Mouse (Mus musculus): ENCODE data around the gene Prpsap1. TPM values are rescaled to one million over a fixed set of nuclear protein-coding genes. Genes with fewer than 3 reads are reported as not detected.

Gene Prpsap1
- total RNA-seq, 2 experiments from 2014 or later = 14.2 to 15.1 TPM

DNA sequence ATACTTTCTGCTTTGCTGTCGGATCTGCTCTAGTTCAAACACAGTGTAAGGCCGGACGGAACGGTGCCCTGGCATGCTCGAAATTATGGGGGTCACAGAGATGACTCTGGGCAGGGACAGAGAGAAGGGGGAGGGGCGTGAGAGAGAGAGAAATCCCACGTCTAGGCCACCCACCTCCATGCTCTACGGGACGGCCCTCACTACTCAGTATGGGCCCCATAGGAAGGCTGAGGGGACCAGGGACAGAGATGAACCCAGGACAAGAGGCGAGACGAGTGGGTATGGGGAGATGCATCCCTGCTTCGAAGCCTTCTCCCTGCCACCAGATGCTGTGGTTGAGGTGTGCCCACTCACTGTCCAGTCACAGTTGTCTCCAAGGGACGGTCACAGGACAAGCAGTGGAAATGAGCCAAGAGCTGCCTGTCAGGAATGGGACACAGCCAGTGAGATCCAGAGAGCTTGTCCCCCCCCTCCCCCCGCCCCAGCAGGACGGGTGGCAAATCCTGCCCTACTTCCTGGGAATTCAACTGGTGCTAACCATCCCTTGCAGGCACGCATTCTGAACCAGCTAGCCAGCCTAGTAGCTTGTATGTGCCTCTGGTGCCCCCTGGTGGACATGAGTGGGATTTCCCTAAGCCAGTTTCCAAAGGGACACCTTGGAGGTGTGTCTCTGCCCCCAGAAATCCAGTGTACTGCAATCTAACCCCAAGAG is 48.2 kb downstream of the Prpsap1 start:
- intact Hi-C loops (cut with DNase I) = loop anchor here (1.0 to 5.0 kb wide), 2 partner anchors 126 to 218 kb away; no protein-coding TSS in a partner anchor
- peak; percentile 94 for TF ChIP-seq CTCF (IDR thresholded peaks at IDR 0.05)

DNA sequence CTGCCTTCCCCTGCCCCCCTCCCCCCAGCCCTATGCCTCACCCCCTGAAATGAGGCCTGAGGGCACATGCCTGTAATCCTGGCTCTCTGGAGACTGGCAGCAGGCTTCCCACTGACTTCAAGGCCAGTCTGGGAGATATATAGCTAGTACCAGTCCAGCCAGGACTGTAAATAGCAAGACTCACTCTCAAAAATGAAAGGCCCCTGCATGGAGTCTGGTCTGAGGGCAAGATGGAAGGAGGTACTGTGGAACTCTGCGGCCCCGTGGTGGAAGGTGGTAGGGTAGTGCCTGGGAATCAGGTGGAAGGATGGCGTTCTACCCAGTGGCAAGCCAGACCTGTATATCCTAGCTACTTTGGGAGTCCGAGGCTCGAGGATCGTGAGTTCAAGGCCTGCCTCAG is 50.1 kb downstream of the Prpsap1 start:
- no peak for DNase-seq
- Histone ChIP-seq H3K27ac (no peak overlapping the region), H3K4me3 (no peak overlapping the region)
- no peak for TF ChIP-seq CTCF (IDR thresholded peaks at IDR 0.05)
- intact Hi-C loops (cut with DNase I) = no loop called here

More for the DNA sequence above, 48.2 kb downstream of the Prpsap1 start:
- Histone ChIP-seq H3K27ac (no peak overlapping the region), H3K4me3 (no peak overlapping the region)
- DNase-seq = peak; percentile 94

DNA sequence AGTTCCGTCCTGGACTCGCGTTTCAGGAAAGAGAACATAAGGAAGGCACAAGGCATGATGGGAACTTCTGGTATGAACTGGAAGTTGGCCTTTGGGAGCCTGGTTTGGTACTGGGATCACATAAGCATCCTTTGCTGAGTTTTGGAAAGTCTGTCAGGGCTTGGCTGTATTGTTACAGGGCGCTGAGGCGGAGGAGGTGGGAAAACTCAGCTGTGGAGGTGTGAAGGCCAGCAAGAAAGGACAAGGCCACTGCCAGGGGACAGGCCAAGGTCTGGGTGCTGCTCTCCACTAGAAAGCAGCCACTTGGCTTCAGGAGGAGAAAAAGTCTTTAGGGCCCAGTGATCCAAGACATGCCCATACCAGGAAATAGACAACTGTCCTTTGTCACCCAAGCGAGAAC is 50.7 kb downstream of the Prpsap1 start:
- intact Hi-C loops (cut with DNase I) = no loop called here

DNA sequence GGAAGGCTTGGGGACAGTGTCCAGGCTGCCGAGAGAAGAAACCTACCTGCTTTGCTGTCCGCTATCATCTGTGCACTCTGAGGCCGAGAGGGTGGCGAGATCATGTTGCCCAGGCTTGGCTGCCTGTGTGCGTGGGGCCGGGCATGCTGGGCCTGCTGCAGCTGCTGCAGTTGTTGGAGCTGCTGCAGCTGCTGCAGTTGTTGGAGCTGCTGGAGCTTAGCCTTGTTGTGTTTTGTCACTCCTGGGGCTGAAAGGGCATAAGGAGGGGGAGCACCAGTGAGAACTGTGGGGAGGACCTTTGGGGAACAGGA is 51.2 kb downstream of the Prpsap1 start:
- intact Hi-C loops (cut with DNase I) = no loop called here
- peak; percentile 57 for DNase-seq
- TF ChIP-seq CTCF (IDR thresholded peaks at IDR 0.05) = no peak
- peak overlapping the region; percentile 57 for H3K27ac ChIP-seq
- H3K4me3 ChIP-seq = no peak overlapping the region

More for the DNA sequence above, 50.7 kb downstream of the Prpsap1 start:
- no peak overlapping the region for H3K4me3 ChIP-seq
- TF ChIP-seq CTCF (IDR thresholded peaks at IDR 0.05) = no peak
- peak overlapping the region; percentile 57; the same call in 1 of the 2 replicates for H3K27ac ChIP-seq
- DNase-seq = peak; percentile 17

DNA sequence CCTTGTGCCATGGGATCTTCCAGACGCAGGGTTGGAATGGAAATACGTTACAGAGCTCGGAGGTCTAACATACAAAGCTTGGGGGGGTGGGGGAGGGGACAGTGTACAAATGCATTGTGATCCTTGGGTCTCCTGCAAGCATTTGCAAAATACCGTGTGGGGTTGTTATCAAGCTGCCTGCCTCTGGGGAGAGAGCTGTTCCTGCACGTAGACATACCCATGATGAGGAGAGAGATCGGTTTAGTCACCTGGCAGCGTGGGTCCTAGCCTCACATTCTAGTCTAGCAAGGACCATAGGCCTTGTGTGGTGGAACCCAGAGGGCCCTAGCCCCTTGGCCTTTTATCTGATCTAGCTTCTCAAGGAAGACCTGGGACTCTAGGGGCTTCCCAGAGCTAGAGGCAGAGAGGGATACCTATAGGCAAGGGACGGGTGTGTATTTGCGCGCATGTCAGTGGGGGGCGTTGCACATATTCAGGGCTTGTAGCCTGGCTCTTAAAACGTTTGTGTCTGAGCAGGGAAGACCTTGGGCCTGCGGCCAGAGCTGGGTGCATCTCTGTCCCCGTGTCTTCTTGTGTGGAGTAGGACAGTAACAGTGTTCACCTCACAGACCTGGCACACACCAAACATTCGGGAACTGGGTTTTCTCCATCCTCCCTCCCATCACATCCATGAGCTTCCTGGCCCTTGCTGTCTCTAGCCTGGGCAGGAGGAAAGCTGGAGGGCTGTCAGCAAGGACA is 51.7 kb downstream of the Prpsap1 start:
- DNase-seq = no peak
- intact Hi-C loops (cut with DNase I) = no loop called here
- peak overlapping the region; percentile 57 for H3K27ac ChIP-seq
- H3K4me3 ChIP-seq = no peak overlapping the region
- TF ChIP-seq CTCF (IDR thresholded peaks at IDR 0.05) = no peak

DNA sequence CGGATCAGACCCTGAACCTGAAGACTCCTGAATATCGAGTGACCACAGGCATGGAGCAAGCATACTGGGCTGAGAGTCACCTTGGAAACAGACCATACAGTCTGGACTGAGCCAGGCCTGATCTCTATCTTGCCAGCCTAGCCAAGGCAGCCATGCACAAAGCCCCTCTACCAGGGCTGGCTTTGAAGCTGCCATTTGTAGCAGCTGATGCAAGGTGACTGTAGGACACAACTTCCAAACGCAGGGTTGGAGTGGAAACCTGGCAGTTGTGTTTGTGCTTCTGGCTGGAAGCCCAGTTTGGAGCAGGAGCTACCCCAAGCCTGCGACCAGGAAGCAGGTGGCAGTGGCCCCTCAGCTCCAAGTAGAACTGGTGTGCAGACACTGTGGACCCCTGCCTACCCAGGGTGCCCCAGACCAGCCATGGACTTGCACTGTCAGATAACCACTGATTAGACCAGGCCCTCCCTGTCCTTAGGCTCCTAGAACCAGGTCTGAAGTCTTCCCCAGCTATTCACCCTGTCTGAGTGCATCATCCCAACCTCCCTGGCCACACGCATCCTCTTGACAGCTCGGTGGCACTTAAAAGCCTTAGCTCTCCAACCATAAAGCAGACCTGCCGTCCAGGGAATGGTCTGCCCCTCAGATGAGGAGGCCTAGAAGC is 53.5 kb downstream of the Prpsap1 start:
- Histone ChIP-seq H3K27ac (peak overlapping the region; percentile 65), H3K4me3 (no peak overlapping the region)
- TF ChIP-seq CTCF (IDR thresholded peaks at IDR 0.05) = no peak
- intact Hi-C loops (cut with DNase I) = no loop called here
- peak; percentile 70 for DNase-seq

DNA sequence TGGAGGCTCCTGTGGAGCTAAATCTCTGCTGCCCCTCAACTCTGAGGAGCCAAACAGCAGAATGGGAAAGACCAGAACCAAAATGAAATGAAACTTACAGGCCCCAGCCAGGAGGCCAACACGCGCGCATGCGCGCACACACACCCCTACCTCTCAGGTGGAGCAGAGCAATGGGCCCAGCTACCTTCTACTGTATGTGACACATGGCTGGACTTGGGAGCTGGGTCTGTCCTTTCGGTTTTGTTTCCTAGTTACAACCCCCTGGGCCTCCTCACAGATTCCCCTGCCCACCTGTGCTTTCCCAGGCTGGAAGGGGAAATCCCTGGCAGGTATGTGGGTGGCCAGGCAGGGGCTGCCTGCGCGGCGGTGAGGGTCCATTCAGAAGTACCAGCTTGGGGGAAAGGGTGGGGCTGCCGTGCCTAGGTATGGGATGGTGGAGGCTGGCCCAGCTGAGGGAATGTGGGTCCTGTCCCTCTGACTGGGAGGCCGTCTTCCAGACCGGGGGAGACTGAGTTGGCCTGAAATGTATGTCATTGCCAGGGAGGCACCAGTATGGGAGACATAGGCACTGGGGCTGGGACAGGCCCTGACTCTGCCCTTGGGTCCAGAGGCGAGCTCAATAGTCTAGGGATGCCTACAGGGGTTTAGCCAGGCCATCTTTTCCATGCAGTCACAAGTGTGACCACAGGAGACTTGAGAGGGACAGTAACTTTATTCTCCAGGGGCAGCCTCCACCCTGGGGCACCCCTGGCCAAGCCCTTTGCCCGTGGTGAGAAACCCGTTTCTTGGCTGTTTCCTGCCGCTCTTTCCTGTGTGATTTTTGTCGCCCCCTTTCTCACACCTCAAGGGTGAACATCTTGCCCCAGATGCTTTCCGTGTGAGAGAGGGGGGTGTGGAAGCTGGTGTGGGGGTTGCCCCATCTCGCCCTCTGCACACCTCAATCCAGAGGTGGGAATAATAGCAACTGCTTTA is 54.4 kb downstream of the Prpsap1 start:
- Histone ChIP-seq H3K4me3 (0 out of 2 replicates have a peak overlapping the region, but pooled peaks have one; percentile 11), H3K27ac (peak overlapping the region; percentile 65)
- no peak for TF ChIP-seq CTCF (IDR thresholded peaks at IDR 0.05)
- intact Hi-C loops (cut with DNase I) = loop anchor here (5.0 kb wide), 1 partner anchor 52 kb away; no protein-coding TSS in a partner anchor
- DNase-seq = no peak

DNA sequence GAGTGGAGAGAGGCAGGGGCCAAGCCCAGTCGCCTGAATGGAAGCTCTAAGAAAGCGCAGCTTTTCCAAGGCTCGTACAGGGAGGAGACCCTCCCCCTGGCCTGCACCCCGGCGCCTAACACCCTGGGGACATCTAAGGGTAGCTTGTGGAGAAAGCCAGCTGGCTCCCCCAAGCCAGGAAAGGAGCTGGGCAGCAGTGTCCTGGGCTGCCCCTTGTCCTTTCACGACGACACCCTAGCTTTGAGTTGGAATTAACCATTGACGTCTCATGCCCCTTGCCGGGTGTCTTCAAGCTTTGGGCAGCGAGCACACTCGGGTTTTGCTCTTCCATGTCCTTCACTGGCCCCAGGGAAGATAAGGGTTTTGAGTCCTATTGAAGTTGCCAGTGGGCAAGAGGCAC is 56.5 kb downstream of the Prpsap1 start:
- intact Hi-C loops (cut with DNase I) = loop anchor here (5.0 kb wide), 1 partner anchor 50 kb away; no protein-coding TSS in a partner anchor
- TF ChIP-seq CTCF (IDR thresholded peaks at IDR 0.05) = no peak
- DNase-seq = peak; percentile 73

DNA sequence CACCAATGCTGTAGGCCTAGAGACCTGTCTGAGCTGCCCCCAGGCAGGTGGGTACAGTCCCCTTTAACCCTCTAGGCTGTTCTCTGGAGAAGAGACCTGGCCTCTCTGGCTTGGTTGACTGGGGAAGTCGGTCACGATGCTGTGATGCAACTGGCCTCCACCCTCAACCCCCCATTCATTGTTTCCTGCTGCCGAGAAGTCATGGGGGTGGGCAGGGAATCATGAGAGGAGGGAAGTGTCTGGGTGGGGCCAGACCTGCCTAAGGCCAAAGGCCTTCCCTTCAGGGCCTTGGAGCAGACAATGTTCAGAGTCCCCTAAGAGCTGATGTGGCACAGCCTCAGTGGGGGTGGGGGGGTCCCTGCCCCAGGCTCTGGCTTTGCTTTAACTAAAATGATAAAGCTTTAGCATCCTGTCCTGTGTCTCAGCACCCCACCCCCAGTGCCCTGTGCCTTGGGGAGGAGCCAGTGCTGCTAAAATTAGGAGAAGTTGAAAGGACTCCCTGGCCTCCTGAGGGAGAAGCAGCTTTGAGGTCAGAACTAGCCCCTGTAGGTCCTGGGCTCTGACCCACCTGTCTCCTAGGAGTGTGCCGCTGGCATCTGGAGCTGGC is 57.2 kb downstream of the Prpsap1 start:
- DNase-seq = peak; percentile 87
- Histone ChIP-seq H3K27ac (peak overlapping the region; percentile 95), H3K4me3 (peak overlapping the region; percentile 70)
- no peak for TF ChIP-seq CTCF (IDR thresholded peaks at IDR 0.05)
- intact Hi-C loops (cut with DNase I) = loop anchor here (5.0 kb wide), 1 partner anchor 50 kb away; no protein-coding TSS in a partner anchor

More for the DNA sequence above, 56.5 kb downstream of the Prpsap1 start:
- Histone ChIP-seq H3K27ac (peak overlapping the region; percentile 95), H3K4me3 (peak overlapping the region; percentile 70)

DNA sequence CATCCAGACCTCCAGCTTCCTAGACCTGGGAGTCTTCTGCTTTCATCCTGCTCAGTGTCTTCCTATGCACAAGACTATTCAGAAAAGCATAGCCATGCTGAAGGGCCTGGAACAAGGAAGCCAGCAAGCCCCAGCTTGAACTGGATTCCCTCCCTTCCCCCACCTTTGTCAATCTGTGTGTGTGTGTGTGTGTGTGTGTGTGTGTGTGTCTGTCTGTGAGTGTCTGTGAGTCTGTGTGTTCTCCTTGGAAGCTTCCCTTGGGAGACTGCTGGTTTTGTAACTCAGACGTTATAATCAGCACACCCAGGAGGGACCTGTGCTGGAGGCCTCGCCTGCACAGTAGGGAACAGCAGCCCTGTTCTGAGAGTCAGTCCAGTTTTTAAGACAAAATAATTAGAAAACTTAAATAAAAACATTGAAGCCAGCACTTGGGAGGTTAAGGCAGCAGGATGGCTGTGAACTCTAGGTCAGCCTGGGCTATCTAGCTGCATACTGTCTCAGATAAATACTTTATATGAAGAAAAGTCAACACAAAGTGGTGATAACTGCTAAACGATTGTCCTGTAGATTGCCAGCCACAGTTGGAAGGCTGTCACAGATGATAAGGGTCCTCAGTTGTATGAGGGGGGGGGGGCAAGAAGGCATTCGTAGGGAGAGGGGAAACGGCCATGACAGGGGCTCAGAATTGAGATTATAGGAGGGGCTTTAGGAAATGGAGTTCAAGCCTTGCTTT is 57.8 kb downstream of the Prpsap1 start:
- Histone ChIP-seq H3K27ac (peak overlapping the region; percentile 95), H3K4me3 (peak overlapping the region; percentile 70)
- DNase-seq = peak; percentile 26
- TF ChIP-seq CTCF (IDR thresholded peaks at IDR 0.05) = no peak
- intact Hi-C loops (cut with DNase I) = loop anchor here (5.0 kb wide), 1 partner anchor 49 kb away; no protein-coding TSS in a partner anchor

Data from gastrocnemius, adult 2 months (tissue).